Mouse (Mus musculus) testis, postnatal 14 days (tissue): ENCODE measurements around the gene Gstcd.

Experiments used
- DNase-seq: peaks from one replicate; pipeline ENCODE4 v3.0.0; 2021; ENCODE audit warnings: low spot score

Gstcd gene

DNA sequence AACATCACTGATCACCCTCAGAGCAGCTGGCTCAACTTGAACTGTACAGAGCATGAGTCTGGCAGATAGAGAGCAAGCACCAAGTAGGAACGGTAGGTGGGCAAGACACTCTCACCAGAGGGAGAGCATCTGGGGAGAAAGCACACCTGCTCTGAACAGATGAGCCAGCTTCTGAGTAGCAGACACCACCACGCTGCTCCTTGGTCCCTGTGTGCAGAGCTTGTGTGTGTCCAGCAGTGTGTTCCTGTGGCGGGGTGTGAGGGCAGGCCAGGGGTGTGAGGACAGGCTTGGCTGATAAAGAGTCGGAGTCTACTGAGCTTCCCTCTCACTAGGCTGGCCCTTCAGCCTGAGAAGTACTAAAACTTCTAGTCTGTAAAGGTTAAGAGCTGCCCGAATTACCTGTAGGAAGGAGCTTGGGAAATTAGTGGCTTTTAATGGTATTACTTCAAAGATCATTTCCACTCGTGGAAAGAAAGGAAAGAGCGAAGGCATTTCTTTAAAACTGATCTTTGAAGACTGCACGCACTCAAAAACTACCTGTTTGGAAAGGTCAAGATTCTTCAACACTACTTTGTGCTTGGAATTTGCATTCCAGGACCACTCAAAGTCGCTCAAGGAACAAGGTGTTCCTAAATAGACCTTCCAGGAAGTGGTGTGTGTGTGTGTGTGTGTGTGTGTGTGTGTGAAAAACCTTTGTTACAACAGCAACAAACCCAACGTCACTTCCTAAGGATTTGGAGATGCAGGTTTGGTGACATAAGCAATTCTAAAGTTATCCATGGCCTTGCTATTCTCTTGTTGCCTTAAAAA lies 151.4 kb downstream of the Gstcd start:
- DNase-seq: no peak

DNA sequence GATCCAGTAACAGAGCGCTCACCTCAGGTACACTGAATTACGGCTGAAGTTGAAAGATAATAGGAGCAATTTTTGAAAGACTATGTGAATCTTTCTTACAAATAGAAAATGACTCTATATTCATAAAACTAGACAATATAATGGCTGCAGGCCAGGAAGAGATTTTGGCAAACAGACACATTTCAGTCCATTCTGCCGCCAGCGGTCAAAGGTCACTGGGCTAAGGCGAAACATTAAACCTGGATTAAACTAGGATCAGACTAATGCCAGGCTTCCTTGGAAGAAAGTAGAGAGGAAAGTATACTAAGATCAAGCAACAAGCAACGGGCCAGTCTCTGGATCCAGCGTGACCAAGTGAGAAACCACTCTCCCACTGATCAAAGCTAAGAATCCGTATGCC lies 152.8 kb downstream of the Gstcd start:
- DNase-seq: no peak

DNA sequence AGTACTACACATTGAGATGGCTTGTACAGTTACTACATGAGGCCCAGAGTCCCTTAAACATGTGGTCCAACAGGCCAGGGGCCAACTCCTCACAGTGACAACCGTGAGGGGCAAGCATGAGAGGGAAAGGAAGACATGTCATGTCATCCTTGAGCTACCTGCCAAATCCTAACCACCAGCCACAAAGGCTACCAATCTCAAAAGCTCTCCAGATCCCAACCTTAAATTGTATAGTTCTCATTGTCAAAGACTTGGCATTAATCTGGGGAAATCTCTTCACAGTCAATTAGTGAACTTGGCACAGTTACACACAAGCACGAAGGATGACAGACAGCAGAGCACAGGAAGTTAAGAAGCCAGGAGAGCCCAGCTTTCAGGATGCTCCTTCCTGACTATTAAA lies 157.2 kb downstream of the Gstcd start:
- no peak for DNase-seq
